Mouse (Mus musculus) MEL (cell line): Measurements from ENCODE around the gene Slc13a4. TPM values are rescaled to one million over a fixed set of nuclear protein-coding genes. Genes with fewer than 3 reads are reported as not detected.

Source experiments
- DNase-seq: peaks from one replicate; pipeline ENCODE4 v3.0.0; 2011; ENCODE audit warnings: low read depth, low spot score
- H3K27ac ChIP-seq: 2 replicates; pipeline ENCODE4 v1.5.1; 2012; ENCODE audit warnings: low read depth, mild to moderate bottlenecking, control low read depth, low read length, moderate library complexity; ENCODE audit not compliant: control insufficient read depth
- H3K27me3 ChIP-seq, 2 experiments: fragments of 150-350 bp in 1 of 2; sonication (generic) in 1 of 2; 2 replicates each; pipeline ENCODE4 v1.6.1; 2012; ENCODE audit warnings: low read length in 2 of 2, mild to moderate bottlenecking in 2 of 2, improper control_type of control experiment in 1 of 2, moderate library complexity in 1 of 2; ENCODE audit not compliant: insufficient read depth in 2 of 2, control insufficient read depth in 1 of 2
- H3K36me3 ChIP-seq, 2 experiments: 2 replicates each; pipeline ENCODE4 v1.6.1; 2012 to 2014; ENCODE audit warnings: low read length in 2 of 2, improper control_type of control experiment in 1 of 2, inconsistent platforms in 1 of 2, mild to moderate bottlenecking in 1 of 2; ENCODE audit not compliant: insufficient read depth in 2 of 2, control insufficient read depth in 1 of 2
- H3K4me1 ChIP-seq, 2 experiments: fragments of 150-350 bp in 1 of 2; sonication (generic) in 1 of 2; 2 replicates each; pipeline ENCODE4 v1.6.1; 2012; ENCODE audit warnings: low read length in 2 of 2, improper control_type of control experiment in 1 of 2, mild to moderate bottlenecking in 1 of 2; ENCODE audit not compliant: insufficient read depth in 2 of 2, control insufficient read depth in 1 of 2
- H3K4me3 ChIP-seq, 2 experiments: fragments of 150-350 bp in 1 of 2; sonication (generic) in 1 of 2; 2 replicates each; pipeline ENCODE4 v1.5.1; 2012; ENCODE audit warnings: low read depth in 2 of 2, low read length in 2 of 2, mild to moderate bottlenecking in 2 of 2, moderate library complexity in 2 of 2, control low read depth in 1 of 2, improper control_type of control experiment in 1 of 2; ENCODE audit not compliant: control insufficient read depth in 1 of 2, insufficient read depth in 1 of 2
- H3K79me2 ChIP-seq: 2 replicates; pipeline ENCODE4 v1.6.1; 2012; ENCODE audit warnings: mild to moderate bottlenecking, low read length, moderate library complexity; ENCODE audit not compliant: control insufficient read depth, poor library complexity, insufficient read depth
- H3K9ac ChIP-seq: 2 replicates; pipeline ENCODE4 v1.6.1; 2012; ENCODE audit warnings: low read depth, mild to moderate bottlenecking, control low read depth, low read length, moderate library complexity; ENCODE audit not compliant: control insufficient read depth, poor library complexity, severe bottlenecking
- H3K9me3 ChIP-seq: fragments of 150-350 bp; sonication (generic); replicated peaks from 2 replicates; pipeline ENCODE4 v1.6.1; 2012; ENCODE audit warnings: mild to moderate bottlenecking, low read length, improper control_type of control experiment, moderate library complexity; ENCODE audit not compliant: insufficient read depth
- BHLHE40 ChIP-seq: IDR thresholded peaks from 2 replicates; pipeline ENCODE4 v1.6.1; 2012; ENCODE audit warnings: low read depth, mild to moderate bottlenecking, inconsistent platforms, low read length, improper control_type of control experiment, borderline replicate concordance
- CHD1 ChIP-seq: IDR thresholded peaks from 2 replicates; pipeline ENCODE4 v1.6.1; 2012; ENCODE audit warnings: low read depth, mild to moderate bottlenecking, inconsistent platforms, low read length, improper control_type of control experiment
- ETS1 ChIP-seq: IDR thresholded peaks from 2 replicates; pipeline ENCODE4 v1.6.1; 2012; ENCODE audit warnings: low read depth, mild to moderate bottlenecking, inconsistent platforms, low read length, improper control_type of control experiment, moderate library complexity
- GABPA ChIP-seq: IDR thresholded peaks from 2 replicates; pipeline ENCODE4 v1.6.1; 2012; ENCODE audit warnings: low read depth, mild to moderate bottlenecking, inconsistent platforms, low read length, improper control_type of control experiment, moderate library complexity
- GATA1 ChIP-seq: IDR thresholded peaks from 2 replicates; pipeline ENCODE4 v1.6.1; 2011; ENCODE audit warnings: low read depth, low read length, improper control_type of control experiment
- HCFC1 ChIP-seq: IDR thresholded peaks from 2 replicates; pipeline ENCODE4 v1.6.1; 2012; ENCODE audit warnings: low read depth, mild to moderate bottlenecking, inconsistent platforms, low read length, improper control_type of control experiment, moderate library complexity
- MXI1 ChIP-seq: IDR thresholded peaks from 2 replicates; pipeline ENCODE4 v1.6.1; 2011; ENCODE audit warnings: mild to moderate bottlenecking, low read depth, low read length, improper control_type of control experiment
- MYB ChIP-seq: IDR thresholded peaks from 2 replicates; pipeline ENCODE4 v1.6.1; 2011; ENCODE audit warnings: mild to moderate bottlenecking, low read depth, low read length, improper control_type of control experiment
- MYC ChIP-seq: IDR thresholded peaks from 2 replicates; pipeline ENCODE4 v1.6.1; 2011; ENCODE audit warnings: low read depth, mild to moderate bottlenecking, low read length, improper control_type of control experiment, moderate library complexity
- NELFE ChIP-seq: IDR thresholded peaks from 2 replicates; pipeline ENCODE4 v1.6.1; 2011; ENCODE audit warnings: low read depth, low read length, improper control_type of control experiment
- POLR2A ChIP-seq, 2 experiments: IDR thresholded peaks; 2 replicates each; pipeline ENCODE4 v1.6.1; 2011 to 2012; ENCODE audit warnings: low read length in 2 of 2, mild to moderate bottlenecking in 2 of 2, control low read depth in 1 of 2, improper control_type of control experiment in 1 of 2, low read depth in 1 of 2, moderate library complexity in 1 of 2; ENCODE audit not compliant: control insufficient read depth in 1 of 2, insufficient read depth in 1 of 2, poor library complexity in 1 of 2
- TAL1 ChIP-seq: IDR thresholded peaks from 2 replicates; pipeline ENCODE4 v1.6.1; 2012; ENCODE audit warnings: mild to moderate bottlenecking, inconsistent platforms, low read length, moderate library complexity, mixed read lengths
- TCF12 ChIP-seq: IDR thresholded peaks from 2 replicates; pipeline ENCODE4 v1.6.1; 2014; ENCODE audit warnings: low read depth, mild to moderate bottlenecking, inconsistent platforms, low read length, improper control_type of control experiment, moderate library complexity
- USF2 ChIP-seq, 2 experiments: IDR thresholded peaks; 2 replicates each; pipeline ENCODE4 v1.6.1; 2011 to 2012; ENCODE audit warnings: improper control_type of control experiment in 2 of 2, low read length in 2 of 2, borderline replicate concordance in 1 of 2, inconsistent platforms in 1 of 2, low read depth in 1 of 2, mild to moderate bottlenecking in 1 of 2; ENCODE audit not compliant: insufficient read depth in 1 of 2
- ZNF384 ChIP-seq: IDR thresholded peaks from 2 replicates; pipeline ENCODE4 v1.6.1; 2012; ENCODE audit warnings: low read depth, mild to moderate bottlenecking, inconsistent platforms, low read length, improper control_type of control experiment
- polyA plus RNA-seq, 2 experiments: library from polyadenylated mRNA; stranded (reverse) in 1 of 2; unstranded in 1 of 2; fragments of >175 nt in 1 of 2; fragments of >200 nt in 1 of 2; gene quantifications; 2 replicates each; pipeline versions ENCODE4 v1.2.1 to v1.2.4; 2012; ENCODE audit warnings: low replicate concordance in 2 of 2, low read depth in 1 of 2; ENCODE audit not compliant: insufficient read length in 2 of 2, insufficient read depth in 1 of 2, missing spikeins in 1 of 2
- total RNA-seq: library from RNA; depleted of rRNA; stranded (reverse); fragments of 300-350 nt; gene quantifications from 2 replicates; pipeline ENCODE4 v1.2.3, GENCODE M21; 2012

Slc13a4 gene
- total and polyA plus RNA-seq, 3 experiments = 0.14 TPM; not detected in 2

DNA sequence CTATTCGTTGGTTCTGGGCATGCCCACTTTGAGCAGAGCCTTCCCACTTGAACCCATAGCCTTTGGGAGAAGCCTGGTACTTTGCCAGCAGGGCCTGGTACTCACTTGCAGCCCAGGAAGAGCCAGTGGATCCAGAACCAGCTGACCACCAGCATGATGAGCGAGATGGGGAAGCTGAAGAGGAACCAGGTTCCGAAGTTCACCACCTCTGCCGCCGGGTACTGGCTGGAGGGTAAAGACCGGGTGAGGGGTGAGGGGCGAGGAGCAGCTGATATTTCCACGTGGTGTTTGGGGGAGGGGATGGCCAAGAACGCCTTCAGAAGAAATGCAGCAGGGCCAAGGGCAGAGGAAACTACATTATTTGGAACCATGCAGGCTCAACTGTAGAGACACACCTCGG lies 28.6 kb downstream of the Slc13a4 start:
- H3K27me3 ChIP-seq = no peaks in the 10 kb centered on the region
- H3K27ac ChIP-seq = no peak overlapping the region
- H3K9ac ChIP-seq = no peak overlapping the region
- H3K36me3 ChIP-seq = no peaks in the 10 kb centered on the region
- no peaks in the 10 kb centered on the region for H3K9me3 ChIP-seq
- no peaks in the 10 kb centered on the region for H3K4me1 ChIP-seq
- H3K79me2 ChIP-seq = no peaks in the 10 kb centered on the region
- no peak overlapping the region for H3K4me3 ChIP-seq
- no peak for TF ChIP-seq MXI1
- no peak for DNase-seq

DNA sequence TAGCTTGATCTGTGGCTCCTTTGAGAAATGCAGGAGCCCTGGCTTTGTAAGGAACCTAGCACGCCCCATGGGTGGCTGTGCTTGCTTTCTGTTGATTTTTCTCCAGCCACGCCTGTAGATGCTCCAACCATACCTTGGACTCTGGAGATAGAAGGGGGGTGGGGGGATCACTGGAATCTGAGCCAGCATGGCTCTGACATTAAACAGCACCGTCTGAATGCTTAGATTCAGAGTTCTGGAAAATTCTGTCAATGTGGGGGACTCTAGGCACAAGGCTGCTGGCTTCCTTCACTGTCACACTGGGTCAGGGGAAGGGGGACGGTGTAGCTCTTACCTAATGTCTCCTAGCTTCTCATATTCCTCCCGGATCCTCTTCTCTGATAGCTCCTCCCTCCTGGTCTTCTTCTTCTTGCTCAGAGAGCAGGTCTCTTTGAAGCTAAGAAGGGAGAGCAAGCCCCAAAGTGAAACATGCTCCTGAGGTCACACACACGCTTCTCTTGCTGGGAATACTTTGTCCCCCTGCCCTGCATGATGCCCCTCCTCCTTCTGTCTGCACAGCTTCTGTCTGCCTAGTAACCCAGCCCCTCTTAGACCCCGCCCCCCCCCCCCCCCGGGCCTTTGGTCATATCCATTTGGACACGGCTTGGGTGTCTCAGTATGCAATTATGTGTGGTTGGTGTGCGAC lies 29.9 kb downstream of the Slc13a4 start:
- Histone ChIP-seq H3K27ac (no peak overlapping the region), H3K79me2 (no peaks in the 10 kb centered on the region), H3K4me1 (no peaks in the 10 kb centered on the region), H3K9ac (no peak overlapping the region), H3K9me3 (no peaks in the 10 kb centered on the region), H3K36me3 (no peaks in the 10 kb centered on the region), H3K27me3 (no peaks in the 10 kb centered on the region; a peak in 1 of 4 replicates), H3K4me3 (no peak overlapping the region)
- no peak for TF ChIP-seq POLR2A (IDR thresholded peaks at IDR 0.05; ENCODE audit: control insufficient read depth in 1 of 2, insufficient read depth in 1 of 2, low read depth in 1 of 2, low read length in 2 of 2, poor library complexity in 1 of 2)
- no peak for TF ChIP-seq TCF12
- no peak for TF ChIP-seq MYC
- no peak for TF ChIP-seq HCFC1
- no peak for TF ChIP-seq CHD1
- no peak for TF ChIP-seq ZNF384
- no peak for TF ChIP-seq USF2 (IDR thresholded peaks at IDR 0.05; ENCODE audit: borderline replicate concordance in 1 of 2, insufficient read depth in 1 of 2, low read depth in 1 of 2, low read length in 2 of 2)
- no peak for TF ChIP-seq MXI1
- no peak for TF ChIP-seq MYB
- no peak for TF ChIP-seq TAL1
- TF ChIP-seq NELFE = no peak
- TF ChIP-seq GABPA = no peak
- no peak for TF ChIP-seq BHLHE40
- TF ChIP-seq GATA1 = no peak
- TF ChIP-seq ETS1 = no peak
- no peak for DNase-seq
